Mouse (Mus musculus) cerebellum, postnatal 14 days (tissue): ENCODE data around the gene Klhl20.
"Not testable (repeated sequence)": the region's sequence is repeated elsewhere in the genome, so short reads cannot be mapped to it uniquely, and the experiment has no call there.

Source experiments
- DNase-seq, 2 experiments: peaks; one replicate each; pipeline ENCODE4 v3.0.0; 2021; ENCODE audit warnings: mixed read lengths in 2 of 2

The Klhl20 gene

DNA sequence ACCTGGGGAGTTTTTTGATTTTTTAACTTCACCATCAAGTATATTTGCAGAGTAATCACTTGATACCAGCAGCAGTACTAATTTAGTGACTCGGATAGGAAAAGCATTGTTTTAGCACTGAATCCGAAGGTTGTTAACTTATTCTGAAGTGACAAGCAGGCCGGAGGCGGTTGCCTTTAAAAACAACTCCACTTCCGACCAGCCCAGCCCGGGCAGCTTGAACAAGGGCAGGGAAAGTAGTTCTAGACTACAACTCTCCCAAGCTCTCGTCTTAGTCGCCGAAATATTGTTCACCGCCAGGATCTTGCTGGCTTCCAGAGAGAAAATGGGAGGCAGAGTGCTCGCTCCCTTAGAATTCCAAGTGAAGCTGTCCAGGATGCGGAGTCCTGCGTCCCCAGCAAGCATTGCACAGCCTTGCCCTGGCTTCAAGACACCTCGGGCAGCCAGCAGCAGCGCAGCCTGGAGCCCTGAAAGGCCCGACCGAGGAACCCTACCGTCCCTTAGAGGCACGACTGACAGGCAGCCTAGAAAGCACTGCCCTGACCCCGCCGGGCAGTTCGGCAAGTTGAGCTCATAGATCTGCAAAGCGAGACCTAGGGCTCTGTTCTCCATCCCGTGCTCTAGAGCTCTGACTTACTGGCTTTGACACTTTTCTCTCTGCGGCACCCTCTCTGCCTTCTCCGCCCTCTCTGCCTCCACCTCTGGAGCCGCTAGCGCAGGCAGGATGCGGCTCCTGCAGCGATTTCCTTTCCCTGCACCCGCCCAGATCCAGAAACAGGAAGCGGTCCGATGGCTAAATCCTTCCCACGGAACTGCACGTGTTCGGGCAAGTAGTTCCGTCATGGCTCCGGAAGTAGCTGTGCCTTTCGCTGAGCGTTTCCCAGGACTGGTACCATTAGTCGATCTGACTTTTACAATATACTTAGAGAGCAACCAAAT lies at the start of gene Klhl20:
Klhl20 (minus strand) TSS at position 786 of the 939 bp plus-strand sequence.
- DNase-seq = peak; percentile 97

DNA sequence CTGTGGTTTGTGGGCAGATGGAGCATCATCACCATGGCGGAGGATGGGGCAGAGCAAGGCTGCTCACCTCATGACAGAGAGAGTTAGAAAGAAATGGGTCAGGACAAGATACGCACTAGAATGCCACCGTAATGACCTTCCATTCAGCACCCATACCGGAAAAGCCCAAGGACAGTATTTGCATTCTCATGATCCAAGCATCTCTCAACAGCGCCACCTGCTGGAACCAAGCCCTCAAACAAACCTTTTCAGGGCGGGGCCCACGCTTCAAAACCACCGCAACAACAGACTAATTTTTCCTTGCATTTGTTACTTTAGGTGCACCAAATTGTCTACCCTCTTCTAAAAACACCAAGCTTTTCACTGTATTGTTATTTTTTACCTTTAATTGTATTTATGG lies 49.4 kb upstream of the Klhl20 start:
- DNase-seq = peak; percentile 59 to 79

DNA sequence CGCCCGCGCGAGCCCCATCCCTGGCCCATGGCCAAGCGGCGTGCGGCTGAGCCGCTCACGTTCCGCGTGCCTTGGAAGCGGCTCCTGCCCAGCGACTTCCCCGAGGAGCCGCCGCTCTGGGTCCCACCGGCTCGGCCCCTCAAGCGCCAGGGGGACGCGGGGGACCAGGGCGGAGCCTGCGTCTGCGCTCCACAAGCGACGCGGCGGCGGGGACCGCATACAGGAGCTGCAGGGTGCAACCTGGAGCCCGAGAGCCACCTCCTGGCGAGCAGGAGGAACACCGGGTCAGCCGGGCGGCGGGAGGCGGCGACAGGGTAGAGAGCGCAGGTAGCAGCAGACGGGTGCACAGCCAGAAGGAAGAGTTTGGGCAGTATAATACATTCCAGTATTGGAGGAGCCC lies 39.3 kb upstream of the Klhl20 start:
- peak; percentile 74 to 77 for DNase-seq

DNA sequence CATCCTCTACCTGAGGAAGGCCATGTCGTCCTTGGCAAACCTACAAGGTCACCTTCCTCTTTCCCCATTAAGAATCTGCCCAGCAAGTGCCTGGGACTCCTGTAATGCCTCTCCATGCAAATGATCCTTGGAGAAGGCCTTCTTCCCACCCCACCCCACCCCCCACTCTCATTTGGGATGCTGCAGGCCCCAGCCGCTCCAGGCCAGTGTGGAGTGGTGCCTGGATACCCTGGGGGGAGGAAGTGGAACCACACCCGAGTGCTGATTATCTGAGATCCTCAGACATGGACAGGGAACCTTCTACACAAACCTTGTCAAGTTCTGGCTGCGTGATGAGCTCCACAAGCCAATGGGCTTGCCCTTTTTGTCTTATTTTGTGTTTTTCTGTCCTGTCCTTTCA lies 29.0 kb upstream of the Klhl20 start:
- no peak for DNase-seq

DNA sequence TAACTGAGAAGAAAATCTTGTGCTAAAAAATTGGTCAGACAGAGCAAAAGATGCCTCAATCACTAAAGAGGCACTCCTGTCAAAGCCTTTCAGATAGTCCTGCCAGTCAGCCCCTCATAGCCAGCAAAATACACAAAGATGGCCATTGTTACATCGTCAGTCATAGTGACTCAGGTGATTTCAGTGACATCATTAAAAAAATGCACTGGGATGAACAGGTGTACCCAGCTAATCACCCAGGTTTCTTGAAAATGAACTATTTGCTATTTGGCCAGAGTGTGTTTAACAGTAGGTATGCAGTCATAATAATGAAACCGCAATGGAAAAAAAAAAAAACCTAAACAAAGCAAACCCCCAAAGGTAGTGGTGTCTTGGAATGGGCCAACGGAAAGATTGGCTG lies 27.9 kb upstream of the Klhl20 start, which contains the start of gene Tex50:
Tex50 (minus strand) TSS at position 101 of the 400 bp plus-strand sequence.
- no peak for DNase-seq

DNA sequence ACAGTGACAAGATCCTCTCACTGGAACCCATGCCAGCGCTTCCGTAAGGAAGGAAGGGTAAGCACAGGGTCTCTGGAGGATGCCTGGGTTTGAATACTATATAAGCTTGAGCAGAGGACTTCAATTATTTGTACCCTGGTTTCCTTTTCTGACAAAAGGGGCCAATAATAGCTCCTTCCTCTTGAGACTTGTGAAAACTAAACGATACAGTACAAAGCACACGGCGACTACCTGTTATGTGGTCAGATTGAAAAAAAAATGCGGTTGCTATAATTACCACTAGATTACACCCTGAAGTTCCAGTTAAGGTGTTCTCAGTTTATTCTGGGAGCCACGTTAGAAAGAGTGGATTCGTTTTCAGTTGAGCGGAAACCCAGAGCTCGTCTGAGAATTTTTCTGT lies 25.2 kb upstream of the Klhl20 start:
- DNase-seq = no peak

DNA sequence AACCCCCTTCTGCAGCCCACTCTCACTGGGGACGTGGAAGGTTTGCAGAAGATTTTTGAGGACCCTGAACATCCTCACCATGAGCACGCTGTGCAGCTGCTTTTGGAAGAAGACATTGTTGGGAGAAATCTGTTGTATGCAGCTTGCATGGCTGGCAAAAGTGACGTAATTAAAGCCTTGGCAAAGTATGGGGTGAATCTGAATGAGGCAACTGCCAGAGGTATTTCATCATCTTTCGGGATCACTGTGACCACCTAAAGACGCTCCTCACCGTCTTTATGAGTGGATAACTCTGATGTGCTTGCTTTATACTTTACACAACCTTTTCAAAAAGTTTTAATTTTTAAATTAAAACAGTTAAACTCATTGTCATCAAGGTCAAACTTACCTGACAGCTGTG lies 19.8 kb upstream of the Klhl20 start:
- no peak for DNase-seq

DNA sequence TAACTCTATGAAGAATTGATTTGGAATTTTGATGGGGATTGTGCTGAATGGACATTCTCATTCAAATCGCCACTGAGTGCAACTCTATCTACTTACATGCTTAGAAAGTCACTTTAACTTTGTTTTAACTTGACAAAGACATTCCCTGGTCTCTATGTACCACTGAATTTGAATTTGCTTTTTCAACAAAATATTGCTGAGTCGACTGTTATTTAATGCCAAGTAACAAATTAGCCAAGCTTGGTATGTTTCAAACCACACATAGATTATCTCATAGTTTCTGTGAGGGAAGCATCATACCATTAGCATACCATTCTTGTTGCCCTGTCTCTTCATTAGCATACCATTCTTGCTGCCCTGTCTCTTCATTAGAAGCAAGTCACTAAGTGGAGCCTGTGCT lies 16.6 kb upstream of the Klhl20 start:
- no peak for DNase-seq

DNA sequence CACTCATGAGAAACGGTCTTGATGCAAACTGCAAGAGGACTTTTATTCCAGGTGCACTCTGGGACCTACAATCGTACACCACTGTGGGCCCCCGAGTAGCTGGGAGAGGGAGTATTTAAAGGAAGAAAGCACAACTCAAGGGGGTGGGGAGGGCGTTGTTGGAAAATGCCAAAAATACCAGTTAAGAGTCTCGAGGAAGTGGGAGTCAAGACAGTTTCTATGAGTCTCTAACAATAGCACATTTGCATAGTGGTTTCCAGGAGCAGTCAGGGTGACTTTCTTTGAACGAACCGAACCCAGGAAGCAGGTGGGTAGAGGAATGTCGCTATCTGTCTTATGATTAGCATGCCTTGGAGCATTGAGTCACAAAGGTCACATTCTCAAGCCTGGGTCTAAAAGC lies 14.3 kb upstream of the Klhl20 start:
- not testable (repeated sequence) for DNase-seq

DNA sequence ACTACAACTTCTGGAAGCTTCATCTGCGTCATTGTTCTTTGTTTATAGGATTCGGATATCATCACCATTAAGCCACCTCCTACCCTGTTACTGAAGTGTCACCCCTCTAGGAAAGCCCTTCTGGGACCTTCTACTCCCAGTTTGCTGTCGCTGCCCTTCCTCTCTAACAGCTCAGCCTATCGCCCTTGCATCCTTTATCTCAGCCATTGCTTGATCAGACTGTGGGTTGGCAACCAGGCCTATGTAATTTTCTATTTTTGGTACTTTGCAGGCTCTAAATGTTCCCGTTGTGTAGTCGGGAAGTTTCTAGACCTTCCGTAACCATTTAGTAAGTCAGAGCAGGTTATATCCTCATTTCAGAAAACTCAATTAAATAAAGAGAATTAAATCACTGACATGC lies 11.9 kb upstream of the Klhl20 start:
- no peak for DNase-seq

DNA sequence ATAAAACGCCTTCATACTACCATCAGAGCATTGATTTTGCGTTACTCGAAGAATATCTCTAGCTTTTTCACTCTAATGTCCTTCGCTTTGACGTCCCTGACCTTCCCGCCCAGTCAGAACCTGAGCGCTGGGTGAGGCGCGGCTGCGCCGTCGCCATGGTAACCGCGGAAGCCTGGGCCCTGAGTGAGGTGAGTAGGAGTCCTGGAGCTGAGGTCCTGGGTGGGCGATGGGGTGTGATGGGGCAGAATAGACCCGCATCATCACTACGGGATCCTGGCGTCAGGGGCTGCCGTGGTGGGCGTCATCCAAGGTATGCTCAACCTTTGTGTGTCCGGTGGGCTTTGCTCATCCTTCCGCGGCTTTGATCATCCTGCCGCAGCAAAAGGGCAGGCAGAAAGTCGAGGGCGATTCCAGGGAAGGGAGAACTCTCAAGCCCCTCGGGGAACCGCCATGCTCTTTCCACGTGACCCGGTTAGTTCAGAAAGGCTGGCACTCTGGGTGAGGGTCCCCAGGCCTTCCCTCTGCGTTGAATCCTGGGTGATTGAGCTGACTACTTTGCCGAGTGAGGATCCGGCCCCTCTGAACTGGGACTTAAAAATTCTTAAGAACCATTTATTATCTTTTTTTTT lies 11.3 kb upstream of the Klhl20 start, which contains the start of gene Ankrd45:
Ankrd45 (plus strand) TSS at position 161 of the 629 bp plus-strand sequence.
- peak; percentile 61 to 65 for DNase-seq

DNA sequence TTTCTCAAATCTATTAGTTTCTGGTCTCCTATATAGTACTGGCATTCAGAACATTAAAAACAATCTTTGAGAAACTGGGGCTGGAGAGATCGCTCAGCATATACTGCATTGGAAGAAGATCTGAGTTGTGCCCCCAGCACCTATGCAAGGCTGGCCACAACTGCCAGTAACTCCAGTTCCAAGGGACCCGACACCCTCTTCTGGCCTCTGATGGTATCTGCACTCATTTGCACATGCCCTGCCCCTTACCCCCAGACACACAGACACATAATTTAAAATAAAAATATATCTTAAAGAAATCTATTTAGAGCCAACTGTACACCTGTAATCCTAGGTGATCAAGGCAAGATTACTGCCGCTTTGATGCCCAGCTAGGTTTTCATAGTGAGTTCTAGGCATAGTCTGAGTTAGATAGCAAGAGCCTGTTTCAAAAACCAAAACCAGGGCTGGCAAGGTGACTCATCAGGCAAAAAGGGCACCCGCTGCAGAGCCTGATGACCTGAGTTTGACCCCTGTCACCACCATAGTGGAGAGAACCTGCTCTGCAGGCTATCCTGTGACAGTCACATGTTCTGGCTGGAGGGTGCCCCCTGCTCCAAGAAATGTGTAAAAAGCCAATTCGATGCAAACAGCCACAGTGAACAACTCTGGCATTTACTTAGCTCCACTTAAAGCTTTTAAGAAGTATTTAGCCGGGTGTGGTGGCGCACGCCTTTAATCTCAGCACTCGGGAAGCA lies 8.9 kb upstream of the Klhl20 start:
- no peak for DNase-seq

DNA sequence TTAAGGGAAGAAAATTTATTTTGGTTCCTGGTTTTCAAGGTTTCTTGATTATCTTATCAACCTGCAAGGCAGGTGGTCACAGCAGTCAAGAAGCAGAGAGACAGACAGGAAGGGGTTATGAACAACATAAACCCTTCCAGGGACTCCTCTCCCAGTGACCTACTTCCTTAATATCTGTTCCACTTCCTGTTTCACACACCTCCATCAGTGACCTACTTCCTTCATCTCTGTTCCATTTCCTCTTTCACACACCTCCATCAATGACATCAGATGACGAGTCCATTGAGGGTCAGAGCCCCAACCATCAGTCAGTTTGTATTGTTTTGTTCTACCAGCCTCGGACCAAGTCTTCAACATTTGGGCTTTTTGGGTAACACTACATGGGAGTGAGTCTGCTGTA lies 8.2 kb upstream of the Klhl20 start:
- DNase-seq = no peak

DNA sequence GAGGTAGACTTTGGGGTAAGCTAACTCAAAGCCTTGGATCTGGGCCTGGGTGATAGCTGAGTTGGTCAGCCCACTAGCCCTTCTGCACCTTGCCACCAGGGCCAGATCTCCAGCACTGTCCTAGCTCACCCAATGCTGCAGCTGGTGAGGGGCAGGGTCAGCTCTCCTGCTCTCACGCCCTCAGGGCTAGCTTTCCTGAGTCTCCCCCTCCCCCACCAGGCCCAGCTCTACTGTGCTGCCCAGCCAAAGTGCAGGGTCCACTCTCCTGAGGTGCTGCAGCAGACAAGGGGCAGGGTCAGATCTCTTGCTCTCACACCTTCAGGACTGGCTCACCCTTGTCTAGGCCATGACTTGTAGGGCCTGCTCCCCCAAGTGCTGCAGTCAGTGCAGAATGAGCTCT lies 4.8 kb downstream of the Klhl20 start:
- DNase-seq = no peak

DNA sequence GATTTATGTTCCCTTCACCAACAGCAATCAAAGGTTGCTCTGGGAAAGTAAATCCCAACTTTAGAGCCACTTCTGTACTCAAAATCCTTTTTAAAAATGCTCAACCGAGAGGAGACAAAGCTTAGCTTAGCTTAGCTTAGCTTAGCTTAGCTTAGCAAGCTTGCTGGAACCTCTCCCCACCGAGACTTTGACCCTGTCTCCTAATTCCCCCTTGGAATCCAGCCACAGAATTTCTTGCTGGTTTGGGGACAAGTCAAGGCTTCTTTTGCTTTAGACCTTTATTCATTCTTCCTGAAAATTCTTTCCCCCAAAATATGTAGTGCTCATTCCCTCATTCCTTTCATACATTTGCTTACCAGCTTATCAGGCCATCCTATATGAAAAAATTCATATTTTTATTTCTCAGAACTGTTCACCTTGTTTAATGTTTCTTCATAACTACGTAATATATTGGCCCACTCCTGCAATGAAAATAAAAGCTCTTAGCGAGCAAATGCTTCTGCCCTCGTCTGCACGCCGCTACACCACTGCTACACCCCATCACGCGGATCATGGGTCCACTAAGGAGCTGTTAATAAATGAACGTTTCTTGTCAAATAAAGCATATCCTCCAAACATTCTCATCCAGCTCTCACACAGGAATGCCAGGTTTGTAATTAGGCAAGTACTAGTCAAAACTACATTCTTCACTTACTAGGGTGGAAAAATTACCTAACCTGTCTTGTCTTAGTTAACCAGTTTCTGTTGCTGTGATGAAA lies 8.5 kb downstream of the Klhl20 start:
- no peak for DNase-seq

DNA sequence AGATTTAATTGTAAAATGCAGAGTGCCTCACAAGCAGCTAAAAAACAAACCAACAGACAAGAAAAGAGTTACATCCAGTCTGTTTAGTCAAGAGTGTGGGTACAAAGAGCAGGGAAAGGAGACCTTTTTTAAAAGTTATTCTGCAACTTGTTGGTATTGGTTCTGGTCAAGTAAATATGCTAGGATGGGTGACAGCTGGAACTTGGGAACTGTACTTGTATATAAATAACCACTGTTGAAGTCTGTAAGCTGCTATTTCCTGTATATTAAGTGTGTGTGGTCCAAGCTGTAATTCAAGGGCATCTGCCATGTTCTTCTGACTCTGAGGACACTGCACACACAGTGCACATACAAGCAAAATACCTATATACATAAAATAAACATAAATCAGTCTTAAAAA lies 16.7 kb downstream of the Klhl20 start:
- DNase-seq = no peak

DNA sequence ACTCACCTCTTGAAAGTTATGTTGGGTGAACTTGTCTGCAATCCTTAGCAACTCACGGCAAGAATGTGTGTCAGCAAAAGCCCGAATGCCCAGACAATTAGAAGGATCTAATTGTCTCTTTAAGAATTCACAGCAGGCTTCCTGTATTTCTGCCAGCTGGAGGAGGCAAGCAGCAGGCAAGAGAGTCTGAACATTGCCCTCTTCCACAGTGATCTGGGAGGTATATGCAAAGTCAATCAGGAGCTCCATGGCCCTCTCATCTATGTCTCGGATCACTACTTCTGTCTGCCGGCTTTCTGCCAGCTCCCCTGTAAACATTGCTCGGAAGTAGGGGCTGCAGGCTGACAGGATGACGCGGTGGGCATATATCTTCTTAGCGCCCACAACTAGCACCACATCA lies 22.1 kb downstream of the Klhl20 start:
- DNase-seq = peak in 1 of 2 experiments; percentile 9

DNA sequence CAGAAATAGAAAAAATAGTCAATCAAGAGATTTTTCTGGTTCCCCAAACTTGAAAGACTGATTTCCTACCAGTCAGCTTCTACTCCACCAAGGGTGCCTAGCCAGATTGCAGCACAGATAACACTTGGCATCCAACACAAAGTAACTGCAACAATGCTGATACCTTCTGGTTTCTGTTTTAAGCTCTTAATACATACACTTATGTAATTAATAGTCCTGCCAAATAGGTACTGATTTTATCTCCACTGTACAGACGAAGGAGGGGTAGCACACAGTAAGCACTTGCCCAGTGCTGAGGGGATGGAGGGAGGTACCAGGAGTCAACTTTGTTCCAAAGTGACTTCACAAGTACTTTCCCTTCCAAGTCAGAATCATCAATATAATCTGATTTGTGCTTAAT lies 27.5 kb downstream of the Klhl20 start:
- no peak for DNase-seq

DNA sequence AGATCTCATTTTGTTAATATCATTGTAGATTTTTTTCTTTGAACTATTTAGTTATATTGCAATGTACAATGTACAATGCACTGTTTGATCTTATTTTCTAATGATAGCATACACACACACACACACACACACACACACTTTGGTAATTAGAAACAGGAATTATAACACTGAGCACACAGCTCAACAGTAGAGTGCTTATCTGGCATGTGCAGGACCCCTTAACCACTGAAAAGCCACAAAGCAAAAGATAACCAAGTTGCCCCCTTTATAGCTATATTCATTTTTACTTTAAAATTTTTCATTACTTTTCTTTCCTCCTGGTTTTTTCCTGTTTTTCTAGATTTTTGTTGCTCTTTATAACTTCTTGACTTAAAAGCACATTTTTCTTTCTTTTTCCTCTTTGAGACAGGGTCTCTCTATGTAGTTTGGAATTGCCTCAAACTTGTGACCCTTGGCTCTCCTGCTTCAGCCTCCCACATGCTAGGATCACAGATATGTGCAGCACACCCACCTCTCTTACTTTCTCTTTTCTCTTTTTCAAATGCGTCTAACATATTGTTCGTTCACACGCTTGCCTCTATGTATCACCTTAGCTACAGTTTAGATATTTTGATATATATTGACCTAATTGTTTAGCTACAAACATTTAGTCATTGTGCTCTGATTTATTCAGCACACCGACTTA lies 31.4 kb downstream of the Klhl20 start:
- no peak for DNase-seq

DNA sequence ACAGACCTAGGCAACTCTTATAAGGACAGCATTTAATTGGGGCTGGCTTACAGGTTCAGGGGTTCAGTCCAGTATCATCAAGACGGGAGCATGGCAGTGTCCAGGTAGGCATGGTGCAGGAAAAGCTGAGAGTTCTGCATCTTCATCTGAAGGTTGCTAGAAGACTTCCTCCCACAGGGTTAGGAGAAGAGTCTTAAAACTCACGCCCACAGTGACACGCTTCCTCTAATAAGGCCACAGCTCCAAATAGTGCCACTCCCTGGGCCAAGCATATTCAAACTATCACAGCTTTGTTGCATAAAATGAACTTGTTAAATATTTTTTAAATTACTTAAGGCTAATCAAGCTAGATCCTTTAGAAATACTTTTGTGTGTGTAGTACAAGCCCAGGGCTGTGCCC lies 54.1 kb downstream of the Klhl20 start:
- DNase-seq = no peak

DNA sequence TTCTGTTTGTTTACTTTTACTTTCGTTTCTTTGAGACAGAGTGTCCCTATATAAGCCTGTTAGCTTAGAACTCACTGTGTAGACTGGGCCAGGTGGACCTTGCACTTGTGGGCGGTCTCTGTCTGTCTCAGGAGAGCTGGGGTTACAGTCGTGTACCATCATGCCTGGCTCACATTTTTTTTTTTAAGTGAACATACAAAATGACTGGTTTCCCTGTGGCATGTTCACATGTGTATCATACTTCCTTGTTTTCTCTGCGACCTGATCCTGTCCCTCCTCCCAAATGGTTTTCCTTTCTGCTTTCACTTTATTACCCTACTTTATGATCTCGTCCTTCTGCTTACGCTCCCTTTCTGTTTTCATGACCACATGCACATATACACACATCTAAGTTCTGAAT lies 55.1 kb downstream of the Klhl20 start:
- no peak for DNase-seq

DNA sequence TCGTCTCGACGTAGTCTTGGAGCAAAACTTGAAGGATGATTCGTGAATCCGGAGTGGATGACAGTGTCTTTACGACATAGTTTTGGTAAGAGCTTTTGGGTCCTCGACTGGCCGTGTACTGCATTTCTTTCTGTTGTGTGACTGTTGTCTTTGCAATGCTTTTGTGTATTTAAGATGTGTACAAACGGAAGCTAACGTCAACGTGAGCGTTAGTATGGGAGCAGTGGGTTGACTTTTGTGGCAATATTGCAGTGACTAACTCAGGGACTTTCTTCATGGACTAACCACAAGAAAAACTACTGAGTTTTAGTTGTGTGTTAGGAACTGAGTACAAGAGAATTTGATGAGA lies 60.1 kb downstream of the Klhl20 start:
- no peak for DNase-seq
